Mouse (Mus musculus) urinary bladder, postnatal 4 days (tissue): ENCODE results near the gene Npff.

Experiments
- DNase-seq, 2 experiments: peaks; one replicate each; pipeline ENCODE4 v3.0.0; 2021 to 2022; ENCODE audit warnings: low spot score in 2 of 2

Gene Npff

GRCm38 (mm10) chr15:102503924-102504782 lies 20.6 kb downstream of the Npff start:
- no peak for DNase-seq

- no peak for DNase-seq
Measured at GRCm38 (mm10) chr15:102503447-102503846, 21.3 kb downstream of the Npff start, which contains the start of gene Gm10337. Gene Gm10337 (plus strand): TSS chr15:102503722.

GRCm38 (mm10) chr15:102502254-102502840 lies 22.4 kb downstream of the Npff start:
- no peak for DNase-seq

DNA sequence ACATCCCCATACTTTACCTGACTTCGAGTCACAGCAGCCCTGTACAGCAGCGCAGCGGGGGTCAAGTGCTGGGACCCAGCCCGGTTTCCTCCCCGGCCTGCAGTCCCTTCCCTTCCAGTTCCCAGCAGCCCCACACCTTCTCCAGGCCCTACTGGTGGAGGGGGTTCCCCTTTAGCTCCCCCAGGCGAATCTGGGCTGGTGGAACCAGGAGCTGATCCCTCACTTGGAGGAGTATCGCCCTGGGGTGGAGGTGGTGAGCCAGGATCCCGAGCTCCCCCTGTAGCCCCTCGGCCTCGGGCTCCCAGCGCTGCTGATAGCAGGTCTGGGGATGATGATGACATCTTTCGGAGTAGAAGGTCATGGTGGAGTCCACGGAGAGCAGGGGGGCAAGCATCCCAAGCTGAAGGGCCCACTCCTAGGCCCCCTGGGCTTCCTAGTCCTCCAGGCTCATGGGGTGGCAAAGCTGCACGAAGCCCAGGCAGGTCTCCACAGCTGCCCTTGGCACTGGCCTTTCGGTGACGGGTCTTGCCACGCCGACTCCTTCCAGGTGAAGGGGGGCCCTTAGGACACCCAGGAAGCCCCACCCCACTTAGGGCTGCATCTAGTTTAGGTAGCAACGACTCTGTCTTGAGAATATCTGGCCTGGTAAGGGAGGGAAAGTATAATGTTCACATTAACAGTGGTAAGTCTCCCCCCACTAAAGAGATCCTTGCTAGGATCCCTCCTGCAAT lies 23.5 kb downstream of the Npff start:
- DNase-seq: no peak

DNA sequence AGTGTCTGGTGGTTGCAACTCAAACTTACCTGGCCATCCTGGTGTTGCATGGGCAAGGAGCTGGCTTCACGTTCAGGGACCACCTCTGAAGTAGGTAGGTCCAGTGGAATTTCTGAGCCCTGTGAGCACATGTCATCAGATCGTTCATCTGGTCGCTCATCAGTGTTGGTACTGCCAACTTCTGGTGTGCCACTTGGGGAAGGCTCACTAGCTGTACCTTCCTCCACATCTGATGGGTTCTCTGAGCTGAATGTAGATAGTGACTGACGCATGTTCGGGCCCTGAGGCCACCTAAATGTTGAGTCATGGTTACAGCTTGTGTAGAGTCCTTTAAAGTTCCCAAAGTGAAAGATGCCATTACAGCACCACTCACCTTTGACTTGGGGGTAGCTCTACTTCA lies 24.3 kb downstream of the Npff start:
- DNase-seq: no peak

GRCm38 (mm10) chr15:102499851-102500250 lies 24.9 kb downstream of the Npff start:
- no peak for DNase-seq

DNA sequence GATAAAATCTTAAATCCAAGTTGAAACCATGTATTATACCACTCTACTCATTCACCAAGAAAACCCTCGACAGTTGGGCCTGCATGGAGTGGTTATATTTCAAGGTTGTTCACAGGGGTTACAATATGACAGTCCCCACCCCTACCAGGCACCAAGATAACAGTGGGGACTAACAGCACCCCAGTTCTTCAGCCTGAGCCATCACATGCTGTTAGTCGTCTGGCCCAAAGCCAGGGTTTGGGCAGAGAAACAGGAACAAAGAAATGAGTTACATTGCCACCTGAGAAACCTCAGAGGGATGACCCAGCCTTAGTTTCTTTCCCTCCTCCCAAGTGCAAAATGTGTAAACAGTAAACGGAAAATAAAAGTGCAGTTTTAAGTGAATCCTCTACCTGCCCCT lies 25.4 kb downstream of the Npff start:
- no peak for DNase-seq

DNA sequence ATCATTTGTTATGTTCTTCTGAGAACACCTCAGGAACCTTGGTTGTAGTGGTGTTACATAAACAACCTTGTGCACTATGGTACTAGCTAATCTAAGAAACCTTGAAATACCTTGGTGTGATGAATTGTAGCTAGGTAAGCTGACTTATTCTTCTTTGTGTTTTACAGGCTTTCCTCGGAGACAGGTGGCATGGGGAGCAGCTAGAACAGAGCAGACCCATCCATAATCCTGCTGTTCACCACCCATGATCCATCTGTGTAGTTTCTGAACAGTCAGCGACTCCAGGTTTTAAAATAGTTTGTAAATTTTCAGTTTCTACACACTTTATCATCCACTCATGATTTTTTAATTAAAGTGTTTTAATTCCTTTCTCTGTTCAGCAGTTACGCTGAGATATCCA lies 26.4 kb downstream of the Npff start:
- DNase-seq: no peak

DNA sequence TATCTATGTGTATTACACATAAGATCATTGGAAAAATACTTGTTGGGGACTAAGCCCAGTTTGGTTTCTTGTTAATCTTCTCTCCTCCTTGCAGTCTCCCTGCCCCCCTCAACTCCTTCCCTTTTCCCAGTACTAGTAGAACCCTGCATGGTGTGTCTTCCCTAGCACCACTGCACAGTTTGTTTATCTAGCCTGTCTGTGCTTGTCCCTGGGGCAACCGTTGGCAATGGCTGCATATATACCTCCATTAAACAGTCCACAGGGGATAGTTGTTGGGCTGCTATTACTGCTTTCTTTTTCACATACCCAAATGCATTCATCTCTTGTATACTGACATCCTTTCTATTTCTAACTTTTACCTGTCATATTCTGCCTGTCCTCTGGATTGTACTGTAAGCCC lies 37.1 kb downstream of the Npff start:
- DNase-seq: no peak

- no peak for DNase-seq
Measured at GRCm38 (mm10) chr15:102485853-102486252, 38.9 kb downstream of the Npff start.

- DNase-seq: no peak
Measured at GRCm38 (mm10) chr15:102483136-102483535, 41.6 kb downstream of the Npff start.

DNA sequence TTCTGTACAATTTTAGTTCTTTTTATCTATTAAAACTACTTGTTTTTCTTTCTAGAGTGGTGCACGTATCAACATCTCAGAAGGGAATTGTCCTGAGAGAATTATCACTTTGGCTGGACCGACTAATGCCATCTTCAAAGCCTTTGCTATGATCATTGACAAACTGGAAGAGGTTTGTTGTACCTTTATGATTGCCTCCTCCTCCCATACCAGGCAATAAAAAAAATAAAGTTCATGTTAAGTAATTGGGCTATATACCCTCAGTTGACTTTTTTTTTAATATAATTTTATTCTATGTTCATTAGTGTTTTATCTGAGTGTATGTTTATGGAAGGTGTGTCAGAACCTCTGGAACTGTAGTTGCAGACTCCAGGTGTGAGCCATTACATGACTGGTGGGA lies 50.2 kb downstream of the Npff start:
- DNase-seq: no peak
